Mouse (Mus musculus): ENCODE measurements at regions not wholly inside any gene's neighbourhood (a gene's known extent, or its start where the extent isn't known, plus 50 kb on each side); places are given as distances from the start of the nearest gene placed in this dataset.

DNA sequence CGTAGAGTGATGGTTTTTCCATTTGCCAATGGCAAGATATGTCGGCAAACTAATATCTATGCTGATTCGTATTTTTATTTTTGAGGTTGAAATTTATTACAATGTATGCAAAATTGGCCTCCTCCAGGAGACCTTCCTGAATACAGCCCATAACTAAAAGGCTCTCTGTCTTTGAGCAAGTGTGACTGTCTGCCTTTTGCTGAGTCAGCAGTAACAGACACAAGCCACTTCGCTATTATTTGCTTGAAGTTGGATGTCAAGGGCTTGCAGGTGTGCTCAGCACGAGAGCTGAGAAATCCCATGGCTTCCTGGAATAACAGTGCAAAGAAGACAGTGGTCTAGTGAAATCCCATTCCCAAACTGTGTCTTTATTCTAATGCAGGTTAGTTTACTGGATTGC, 56.9 kb downstream of the Dmrt2 start:
- H3K4me3 ChIP-seq (replicated peaks) = no peak overlapping the region
- no peak overlapping the region for H3K9ac ChIP-seq
- no peaks in the 10 kb centered on the region for H3K4me1 ChIP-seq
- no peaks in the 10 kb centered on the region for H3K9me3 ChIP-seq (replicated peaks)
- WGBS = 87% methylated on average over 5 of the region's 5 CpGs
- no peak overlapping the region for H3K4me2 ChIP-seq (replicated peaks)
- H3K36me3 ChIP-seq = no peaks in the 10 kb centered on the region
- H3K27me3 ChIP-seq = no peaks in the 10 kb centered on the region
- no peak for ATAC-seq (ENCODE audit: insufficient number of reproducible peaks, low FRiP score, low TSS enrichment, low read depth)
- H3K27ac ChIP-seq (replicated peaks) = no peak overlapping the region

GRCm38 (mm10) chr19:25729633-25730032, 57.4 kb downstream of the Dmrt2 start:
- Histone ChIP-seq H3K27me3 (no peaks in the 10 kb centered on the region), H3K27ac (replicated peaks) (no peak overlapping the region), H3K4me1 (no peaks in the 10 kb centered on the region), H3K9me3 (replicated peaks) (no peaks in the 10 kb centered on the region), H3K9ac (no peak overlapping the region), H3K36me3 (no peaks in the 10 kb centered on the region), H3K4me3 (replicated peaks) (no peak overlapping the region), H3K4me2 (replicated peaks) (no peak overlapping the region)
- 92% methylated on average over 1 of the region's 1 CpGs for WGBS
- ATAC-seq (ENCODE audit: insufficient number of reproducible peaks, low FRiP score, low TSS enrichment, low read depth) = no peak

- H3K4me1 ChIP-seq = no peaks in the 10 kb centered on the region
- H3K36me3 ChIP-seq = no peaks in the 10 kb centered on the region
- no peak for ATAC-seq (ENCODE audit: insufficient number of reproducible peaks, low FRiP score, low TSS enrichment, low read depth)
- no peak overlapping the region for H3K9ac ChIP-seq
- H3K27me3 ChIP-seq = no peaks in the 10 kb centered on the region
- no peak overlapping the region for H3K4me2 ChIP-seq (replicated peaks)
- WGBS = 76% methylated on average over 4 of the region's 4 CpGs
- H3K9me3 ChIP-seq (replicated peaks) = no peaks in the 10 kb centered on the region
- no peak overlapping the region for H3K4me3 ChIP-seq (replicated peaks)
- no peak overlapping the region for H3K27ac ChIP-seq (replicated peaks)
These were observed 106.2 kb downstream of the Dmrt2 start for GRCm38 (mm10) chr19:25778455-25778854.

DNA sequence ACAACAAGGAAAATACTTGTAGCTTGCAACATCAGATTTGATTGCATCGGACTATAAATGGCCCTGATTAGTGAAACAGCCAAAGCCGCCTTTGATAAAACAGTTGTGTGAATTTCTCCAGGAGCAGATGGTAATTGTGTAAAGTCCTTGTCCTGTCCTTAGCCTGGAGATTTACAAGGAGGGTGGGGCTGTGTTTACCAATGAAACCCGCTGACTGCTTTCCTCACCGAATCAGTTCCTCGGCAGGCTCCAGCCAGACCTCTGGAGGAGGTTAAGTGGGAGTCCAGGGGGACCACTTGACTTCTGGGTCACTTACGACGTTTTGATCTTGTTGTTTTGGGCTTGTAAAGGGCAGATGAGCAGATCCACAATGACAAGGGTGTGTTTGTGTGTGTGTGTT, 107.1 kb downstream of the Dmrt2 start:
- 49% methylated on average over 7 of the region's 7 CpGs for WGBS
- Histone ChIP-seq H3K9me3 (replicated peaks) (no peaks in the 10 kb centered on the region), H3K4me1 (no peaks in the 10 kb centered on the region), H3K36me3 (no peaks in the 10 kb centered on the region), H3K4me2 (replicated peaks) (no peak overlapping the region), H3K27me3 (no peaks in the 10 kb centered on the region), H3K4me3 (replicated peaks) (no peak overlapping the region), H3K9ac (no peak overlapping the region), H3K27ac (replicated peaks) (no peak overlapping the region)
- no peak for ATAC-seq (ENCODE audit: insufficient number of reproducible peaks, low FRiP score, low TSS enrichment, low read depth)

DNA sequence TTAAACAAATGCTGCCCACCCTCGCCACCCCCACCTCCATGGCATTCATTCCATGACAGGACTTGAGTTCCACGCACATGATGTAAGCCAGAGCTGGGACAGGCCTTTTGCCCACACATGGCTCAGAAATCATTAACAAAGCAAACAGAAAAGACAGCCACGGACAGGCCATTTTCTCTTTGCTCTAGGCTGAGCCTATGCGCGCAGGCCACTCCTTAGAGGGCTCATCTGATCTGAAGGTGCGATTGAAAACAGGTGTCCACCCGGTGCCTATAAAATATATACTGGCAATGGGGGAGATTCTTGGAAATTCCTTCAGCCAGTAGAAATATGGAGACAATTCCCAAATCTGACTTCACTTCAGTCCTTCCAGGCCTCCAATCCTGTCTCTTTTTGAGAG, 109.1 kb downstream of the Dmrt2 start:
- no peaks in the 10 kb centered on the region for H3K36me3 ChIP-seq
- WGBS = 68% methylated on average over 7 of the region's 7 CpGs
- ATAC-seq (ENCODE audit: insufficient number of reproducible peaks, low FRiP score, low TSS enrichment, low read depth) = no peak
- H3K4me3 ChIP-seq (replicated peaks) = no peak overlapping the region
- no peaks in the 10 kb centered on the region for H3K9me3 ChIP-seq (replicated peaks)
- H3K27ac ChIP-seq (replicated peaks) = no peak overlapping the region
- H3K4me1 ChIP-seq = no peaks in the 10 kb centered on the region
- H3K9ac ChIP-seq = no peak overlapping the region
- no peak overlapping the region for H3K4me2 ChIP-seq (replicated peaks)
- H3K27me3 ChIP-seq = no peaks in the 10 kb centered on the region

DNA sequence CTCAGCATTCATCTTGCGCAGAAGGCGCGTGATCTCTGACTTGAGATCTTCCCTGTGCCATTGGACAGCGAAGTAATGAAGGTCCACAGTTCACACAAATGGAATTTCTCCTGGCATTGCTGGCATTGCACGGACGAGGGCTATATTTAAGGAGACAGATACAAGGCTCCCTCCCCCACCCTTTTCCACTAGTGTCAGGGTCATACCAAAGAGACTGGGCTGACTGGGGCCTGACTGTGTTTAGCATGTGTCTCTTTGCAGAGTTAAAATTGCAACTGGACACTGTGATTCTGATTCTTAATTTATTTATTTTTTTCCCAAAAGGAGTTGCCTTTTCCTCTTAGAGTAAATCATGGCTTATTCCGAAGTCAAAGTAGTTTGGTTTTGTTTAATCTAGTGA, 130.5 kb downstream of the Dmrt2 start:
- Histone ChIP-seq H3K27ac (replicated peaks) (no peak overlapping the region), H3K9me3 (replicated peaks) (no peaks in the 10 kb centered on the region), H3K36me3 (no peaks in the 10 kb centered on the region), H3K4me3 (replicated peaks) (no peak overlapping the region), H3K4me1 (no peaks in the 10 kb centered on the region), H3K4me2 (replicated peaks) (no peak overlapping the region), H3K9ac (no peak overlapping the region), H3K27me3 (no peaks in the 10 kb centered on the region)
- 82% methylated on average over 7 of the region's 7 CpGs for WGBS
- no peak for ATAC-seq (ENCODE audit: insufficient number of reproducible peaks, low FRiP score, low TSS enrichment, low read depth)

DNA sequence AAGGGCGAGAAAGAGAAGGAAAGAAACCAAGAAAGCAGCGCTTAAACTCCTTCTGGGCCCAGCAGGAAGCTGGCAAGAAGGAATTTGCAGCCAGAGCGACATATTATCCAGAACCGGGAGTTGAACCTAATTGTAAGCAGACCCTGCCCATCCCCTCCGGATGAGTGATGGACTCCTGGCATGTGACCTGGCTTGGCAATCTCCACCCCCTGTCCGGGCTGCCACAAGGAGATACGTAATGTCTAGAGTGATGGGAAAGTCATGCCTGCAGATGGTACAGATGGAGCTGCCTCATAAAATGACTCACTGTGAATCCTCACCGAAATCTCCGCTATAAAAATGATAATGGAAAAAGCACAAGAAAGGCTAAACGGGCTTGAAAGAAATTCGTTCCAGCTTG, 133.1 kb downstream of the Dmrt2 start:
- Histone ChIP-seq H3K36me3 (no peaks in the 10 kb centered on the region), H3K9me3 (replicated peaks) (no peaks in the 10 kb centered on the region), H3K4me2 (replicated peaks) (0 out of 2 replicates have a peak overlapping the region, but pooled peaks have one; percentile 6), H3K4me1 (no peaks in the 10 kb centered on the region), H3K27me3 (no peaks in the 10 kb centered on the region), H3K27ac (replicated peaks) (no peak overlapping the region), H3K9ac (no peak overlapping the region), H3K4me3 (replicated peaks) (no peak overlapping the region)
- no peak for ATAC-seq (ENCODE audit: insufficient number of reproducible peaks, low FRiP score, low TSS enrichment, low read depth)
- WGBS = 44% methylated on average over 11 of the region's 11 CpGs

GRCm38 (mm10) chr19:25813651-25814050, 141.4 kb downstream of the Dmrt2 start:
- no peak overlapping the region for H3K4me2 ChIP-seq (replicated peaks)
- no peaks in the 10 kb centered on the region for H3K4me1 ChIP-seq
- WGBS = 54% methylated on average over 7 of the region's 7 CpGs
- H3K36me3 ChIP-seq = no peaks in the 10 kb centered on the region
- no peaks in the 10 kb centered on the region for H3K27me3 ChIP-seq
- H3K9me3 ChIP-seq (replicated peaks) = no peaks in the 10 kb centered on the region
- no peak overlapping the region for H3K4me3 ChIP-seq (replicated peaks)
- ATAC-seq (ENCODE audit: insufficient number of reproducible peaks, low FRiP score, low TSS enrichment, low read depth) = no peak
- no peak overlapping the region for H3K27ac ChIP-seq (replicated peaks)
- H3K9ac ChIP-seq = no peak overlapping the region

- H3K4me3 ChIP-seq (replicated peaks) = no peak overlapping the region
- no peaks in the 10 kb centered on the region for H3K4me1 ChIP-seq
- no peak for ATAC-seq (ENCODE audit: insufficient number of reproducible peaks, low FRiP score, low TSS enrichment, low read depth)
- H3K9ac ChIP-seq = no peak overlapping the region
- H3K27ac ChIP-seq (replicated peaks) = no peak overlapping the region
- no peaks in the 10 kb centered on the region for H3K27me3 ChIP-seq
- 50% methylated on average over 4 of the region's 4 CpGs for WGBS
- H3K4me2 ChIP-seq (replicated peaks) = no peak overlapping the region
- no peaks in the 10 kb centered on the region for H3K9me3 ChIP-seq (replicated peaks)
- no peaks in the 10 kb centered on the region for H3K36me3 ChIP-seq
These were observed 172.9 kb downstream of the Dmrt2 start for GRCm38 (mm10) chr19:25845158-25845557.

DNA sequence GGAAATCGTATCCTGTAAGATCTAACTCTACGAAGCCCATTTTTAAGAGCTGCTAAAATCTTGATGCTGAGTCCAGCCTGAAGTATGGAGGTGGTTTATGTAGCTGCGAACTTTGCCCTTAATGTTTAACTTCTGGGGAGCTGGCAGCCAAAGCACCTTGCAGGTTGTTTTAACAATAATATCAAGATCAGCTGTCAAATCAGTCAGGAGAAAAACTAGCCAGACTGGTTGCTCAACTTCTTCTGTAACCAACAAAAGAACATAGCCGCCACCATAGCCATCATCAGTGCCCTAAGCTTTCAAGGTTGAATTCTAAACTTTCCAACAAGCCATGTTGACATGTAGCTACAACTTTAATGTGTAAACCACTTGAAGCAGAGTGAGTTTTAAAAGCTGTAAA, 184.1 kb downstream of the Dmrt2 start:
- Histone ChIP-seq H3K27me3 (no peaks in the 10 kb centered on the region), H3K36me3 (no peaks in the 10 kb centered on the region), H3K4me1 (no peaks in the 10 kb centered on the region), H3K4me3 (replicated peaks) (no peak overlapping the region), H3K9ac (no peak overlapping the region), H3K27ac (replicated peaks) (no peak overlapping the region), H3K4me2 (replicated peaks) (no peak overlapping the region), H3K9me3 (replicated peaks) (no peaks in the 10 kb centered on the region)
- ATAC-seq (ENCODE audit: insufficient number of reproducible peaks, low FRiP score, low TSS enrichment, low read depth) = no peak
- 60% methylated on average over 4 of the region's 4 CpGs for WGBS

GRCm38 (mm10) chr19:25863312-25863711, 191.1 kb downstream of the Dmrt2 start:
- Histone ChIP-seq H3K9ac (no peak overlapping the region), H3K4me2 (replicated peaks) (no peak overlapping the region), H3K27me3 (no peaks in the 10 kb centered on the region), H3K4me1 (no peaks in the 10 kb centered on the region), H3K27ac (replicated peaks) (no peak overlapping the region), H3K4me3 (replicated peaks) (no peak overlapping the region), H3K9me3 (replicated peaks) (no peaks in the 10 kb centered on the region), H3K36me3 (no peaks in the 10 kb centered on the region)
- no peak for ATAC-seq (ENCODE audit: insufficient number of reproducible peaks, low FRiP score, low TSS enrichment, low read depth)
- 68% methylated on average over 1 of the region's 1 CpGs for WGBS

DNA sequence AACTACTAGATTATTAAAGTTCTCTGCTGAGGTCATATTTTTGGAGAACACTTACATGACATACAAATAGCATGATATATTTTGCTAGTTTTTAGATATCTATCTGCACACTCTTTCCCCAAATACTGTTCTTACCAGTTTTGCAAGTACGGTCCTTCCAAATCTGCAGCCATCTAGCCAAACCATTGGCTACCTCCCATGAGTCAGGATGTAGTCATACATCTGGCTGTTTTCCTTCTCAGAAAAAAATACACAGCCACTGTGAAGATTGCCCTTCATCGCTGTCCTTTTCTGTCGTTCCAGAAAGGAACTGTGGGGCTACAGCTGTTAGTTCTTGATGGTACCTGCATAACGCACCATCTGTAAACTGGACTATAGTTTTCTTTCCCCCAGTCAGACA, 234.5 kb downstream of the Dmrt2 start:
- Histone ChIP-seq H3K27ac (replicated peaks) (no peak overlapping the region), H3K4me2 (replicated peaks) (no peak overlapping the region), H3K4me3 (replicated peaks) (no peak overlapping the region), H3K9me3 (replicated peaks) (no peaks in the 10 kb centered on the region), H3K4me1 (no peaks in the 10 kb centered on the region), H3K27me3 (no peaks in the 10 kb centered on the region), H3K36me3 (no peaks in the 10 kb centered on the region), H3K9ac (no peak overlapping the region)
- no peak for ATAC-seq (ENCODE audit: insufficient number of reproducible peaks, low FRiP score, low TSS enrichment, low read depth)
- WGBS = 92% methylated on average over 4 of the region's 4 CpGs

Data from embryonic facial prominence, embryonic 15.5 days (tissue).